Mouse (Mus musculus) stomach, embryonic 14.5 days (tissue): ENCODE measurements around the gene Tspan17. TPM values are rescaled to one million over a fixed set of nuclear protein-coding genes. Genes with fewer than 3 reads are reported as not detected.
A peak's percentile ranks its signal among the peaks of the same experiment; 100 is the strongest.
"Not testable (repeated sequence)": the region's sequence is repeated elsewhere in the genome, so short reads cannot be mapped to it uniquely, and the experiment has no call there.

ENCODE experiments used
- ATAC-seq: fragments of 200-750 bp; cut with Nextera tagmentation; 2 replicates; pipeline ENCODE4 v1.8.0; 2017; ENCODE audit warnings: low read depth, moderate TSS enrichment; ENCODE audit not compliant: insufficient number of reproducible peaks, insufficient read depth, low FRiP score
- H3K27ac ChIP-seq: fragments of 300-500 bp; sonication (generic); 2 replicates; pipeline ENCODE4 v1.5.1; 2014; ENCODE audit warnings: mild to moderate bottlenecking, low read length, moderate library complexity, mixed read lengths
- H3K27me3 ChIP-seq: fragments of 300-500 bp; sonication (generic); 2 replicates; pipeline ENCODE4 v1.6.1; 2014; ENCODE audit warnings: low read length, control low read depth, mixed read lengths; ENCODE audit not compliant: control insufficient read depth, insufficient read depth
- H3K36me3 ChIP-seq: fragments of 300-500 bp; sonication (generic); 2 replicates; pipeline ENCODE4 v1.6.1; 2014; ENCODE audit warnings: mild to moderate bottlenecking, control low read depth, low read length, moderate library complexity, mixed read lengths; ENCODE audit not compliant: control insufficient read depth, insufficient read depth
- H3K4me1 ChIP-seq: fragments of 300-500 bp; sonication (generic); 2 replicates; pipeline ENCODE4 v1.6.1; 2014; ENCODE audit warnings: low read length, control low read depth, mixed read lengths; ENCODE audit not compliant: control insufficient read depth, insufficient read depth
- H3K4me2 ChIP-seq: fragments of 300-500 bp; sonication (generic); replicated peaks from 2 replicates; pipeline ENCODE4 v1.6.1; 2014; ENCODE audit warnings: low read depth, low read length, control low read depth
- H3K4me3 ChIP-seq: fragments of 300-500 bp; sonication (generic); 2 replicates; pipeline ENCODE4 v1.5.1; 2014; ENCODE audit warnings: low read depth, low read length, control low read depth
- H3K9ac ChIP-seq: fragments of 300-500 bp; sonication (generic); replicated peaks from 2 replicates; pipeline ENCODE4 v1.6.1; 2014; ENCODE audit warnings: low read depth, mild to moderate bottlenecking, control low read depth, low read length, moderate library complexity, mixed read lengths
- H3K9me3 ChIP-seq: fragments of 300-500 bp; sonication (generic); 2 replicates; pipeline ENCODE4 v1.6.1; 2016; ENCODE audit warnings: low read depth, low read length, control low read depth; ENCODE audit not compliant: control insufficient read depth
- WGBS: fragments of 180-500 bp; shearing (Covaris S2); extraction: QIAGEN DNeasy Blood & Tissue Kit; methylation state at CpG from one replicate; pipeline ENCODE4 v1.1.7; 2014; 5-methylcytosine and 5-hydroxymethylcytosine counted together
- polyA plus RNA-seq: library from polyadenylated mRNA; unstranded; fragments of >200 nt; fragmentation: Nextera tagmentation; extraction: Ambion mirVana; gene quantifications from 2 replicates; pipeline ENCODE4 v1.2.1, GENCODE M21; 2014

Tspan17 gene
- polyA plus RNA-seq, 1 experiment from 2014 or later, result 11.6 TPM

DNA sequence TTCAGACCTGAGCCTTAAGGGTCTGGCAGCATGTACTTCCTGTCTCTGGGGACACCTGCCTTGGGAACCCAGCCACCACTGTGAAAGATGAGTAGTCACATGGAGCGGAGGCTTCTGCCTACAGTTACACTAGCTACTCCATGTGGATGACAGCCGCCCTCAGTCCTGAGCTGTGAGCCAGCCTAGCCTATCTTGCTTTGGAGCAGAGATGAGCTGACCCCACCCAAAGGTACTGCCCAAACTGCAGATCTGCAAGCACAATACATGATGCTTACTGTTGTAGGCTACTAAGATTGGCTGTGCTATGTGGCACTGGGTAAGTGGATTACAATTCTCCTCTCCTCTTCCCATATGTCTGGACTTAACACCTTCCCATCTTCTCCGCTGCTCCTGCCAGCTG is 8.1 kb upstream of the Tspan17 start:
- Histone ChIP-seq H3K27me3 (no peaks in the 10 kb centered on the region), H3K4me3 (no peak overlapping the region), H3K36me3 (no peaks in the 10 kb centered on the region), H3K9me3 (no peaks in the 10 kb centered on the region), H3K9ac (no peak overlapping the region), H3K4me1 (no peaks in the 10 kb centered on the region), H3K27ac (no peak overlapping the region), H3K4me2 (no peak overlapping the region)
- no peak for ATAC-seq
- WGBS, result 84% methylated on average over 3 of the region's 3 CpGs

DNA sequence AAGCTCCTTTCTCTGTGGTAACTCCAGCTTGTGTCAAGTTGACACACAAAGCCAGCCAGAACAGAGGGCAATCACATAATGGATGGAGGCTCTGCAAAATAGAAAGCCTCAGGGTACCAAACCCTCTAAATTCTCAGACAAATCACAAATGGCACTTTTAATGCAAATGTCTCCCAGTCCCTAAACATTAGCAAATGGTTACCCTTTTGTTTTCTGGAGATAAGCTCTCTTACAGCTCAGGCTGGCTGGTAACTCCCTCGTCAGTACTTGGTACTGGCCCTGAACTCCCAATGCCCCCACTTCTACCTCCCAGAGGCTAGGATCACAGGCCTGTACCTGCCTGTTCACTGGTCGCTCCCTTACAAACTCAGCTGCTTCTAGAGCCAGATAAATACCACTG is 5.9 kb upstream of the Tspan17 start:
- H3K27me3 ChIP-seq, result no peaks in the 10 kb centered on the region
- no peak overlapping the region for H3K9ac ChIP-seq
- no peak overlapping the region for H3K27ac ChIP-seq
- H3K36me3 ChIP-seq, result no peaks in the 10 kb centered on the region
- no peak overlapping the region for H3K4me2 ChIP-seq
- 51% methylated on average over 2 of the region's 2 CpGs for WGBS
- no peaks in the 10 kb centered on the region for H3K9me3 ChIP-seq
- H3K4me3 ChIP-seq, result no peak overlapping the region
- ATAC-seq, result no peak
- no peaks in the 10 kb centered on the region for H3K4me1 ChIP-seq

DNA sequence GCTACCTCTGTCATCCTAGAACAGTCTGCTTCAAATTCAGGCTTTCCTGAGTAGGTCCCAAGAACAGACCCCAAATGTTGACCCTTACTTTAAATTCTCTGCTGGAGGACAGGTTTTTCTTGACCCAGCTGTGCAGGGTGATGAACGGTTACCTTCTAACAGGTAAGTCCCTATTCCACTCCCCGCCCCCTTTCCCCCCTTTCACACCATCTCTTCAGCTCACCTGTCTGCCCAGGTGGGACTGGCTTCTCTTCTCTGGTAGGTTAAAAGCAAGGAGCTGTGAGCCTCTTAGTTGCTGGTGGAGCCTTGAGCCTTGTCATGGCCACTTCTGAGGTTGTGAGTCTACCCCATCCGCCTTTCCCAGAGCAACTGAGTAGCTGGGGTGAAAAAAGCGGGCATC is 5.5 kb upstream of the Tspan17 start, which contains the start of gene Eif4e1b:
TSS of gene Eif4e1b (plus strand) at position 301 of the 400 bp plus-strand sequence.
- H3K27me3 ChIP-seq, result no peaks in the 10 kb centered on the region
- WGBS, result 82% methylated on average over 4 of the region's 4 CpGs
- no peak for ATAC-seq
- no peaks in the 10 kb centered on the region for H3K36me3 ChIP-seq
- no peaks in the 10 kb centered on the region for H3K9me3 ChIP-seq
- H3K9ac ChIP-seq, result no peak within 1 kb of the TSS
- H3K4me3 ChIP-seq, result no peak within 1 kb of the TSS
- no peak within 1 kb of the TSS for H3K27ac ChIP-seq
- no peaks in the 10 kb centered on the region for H3K4me1 ChIP-seq
- no peak within 1 kb of the TSS for H3K4me2 ChIP-seq

DNA sequence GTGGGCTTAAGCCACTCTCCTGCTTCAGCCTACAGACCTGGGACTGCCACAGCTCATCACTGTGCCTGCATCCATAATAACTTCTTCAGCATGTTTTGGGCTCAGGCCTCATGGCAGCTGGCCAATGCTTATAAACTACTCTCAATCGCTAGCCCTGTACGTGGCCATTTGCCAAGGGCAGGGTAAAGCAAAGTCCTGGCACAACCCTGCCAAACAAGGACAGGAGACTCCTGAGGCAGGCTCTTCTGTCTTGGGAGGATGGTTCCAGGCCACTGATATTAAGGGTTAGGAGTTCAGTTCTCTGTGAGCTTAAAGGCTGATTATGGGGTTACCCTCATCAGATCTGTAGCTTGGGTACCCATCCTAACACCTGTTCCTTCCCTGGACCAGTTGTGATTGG is 1.6 kb upstream of the Tspan17 start:
- not testable (repeated sequence) for H3K4me3 ChIP-seq, H3K9ac ChIP-seq, H3K4me1 ChIP-seq, H3K4me2 ChIP-seq, H3K36me3 ChIP-seq, H3K27ac ChIP-seq, H3K9me3 ChIP-seq, ATAC-seq, H3K27me3 ChIP-seq
- 57% methylated on average over 2 of the region's 2 CpGs for WGBS

DNA sequence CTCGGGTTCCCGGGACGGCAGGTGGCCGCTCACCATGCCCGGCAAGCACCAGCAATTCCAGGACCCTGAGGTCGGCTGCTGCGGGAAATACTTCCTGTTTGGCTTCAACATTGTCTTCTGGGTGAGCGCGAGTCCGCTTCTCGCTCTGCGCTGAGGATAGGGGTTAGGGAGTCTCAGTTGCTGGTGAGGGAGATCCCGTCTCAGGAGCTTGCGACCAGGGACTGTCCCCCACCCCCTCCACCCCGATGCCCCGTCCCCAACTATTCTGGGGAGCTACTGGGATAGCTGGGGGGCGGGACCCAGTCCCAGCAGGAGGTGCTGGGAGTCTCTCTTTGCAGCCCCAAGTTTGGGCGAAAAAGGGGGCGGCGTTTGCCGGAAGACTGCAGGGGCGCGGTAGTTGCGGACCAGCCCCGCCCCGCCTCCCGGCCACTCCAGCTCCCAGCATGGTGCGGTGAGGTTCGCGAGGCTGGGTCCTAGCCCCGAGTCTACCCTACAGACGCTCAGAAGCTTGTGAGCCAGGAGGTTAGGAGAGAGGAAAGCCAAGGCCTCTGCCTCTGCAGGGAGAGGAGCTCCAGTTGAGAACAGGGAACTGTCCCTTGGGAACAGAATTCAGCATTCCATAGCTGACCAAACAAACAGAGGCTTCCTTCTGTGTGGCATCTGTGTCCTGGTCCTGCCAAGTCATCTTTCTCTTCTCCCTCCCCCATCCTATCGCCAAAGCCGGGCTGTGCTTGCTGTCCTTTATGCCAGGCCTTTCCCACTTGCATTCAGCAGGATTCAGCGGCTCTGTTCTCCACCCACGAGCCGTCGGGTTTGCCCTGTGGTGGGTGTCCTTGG is 602 bp downstream of the Tspan17 start:
- Histone ChIP-seq H3K4me2 (peak overlapping the region; percentile 96), H3K27me3 (no peaks in the 10 kb centered on the region), H3K4me3 (peak overlapping the region; percentile 56), H3K4me1 (no peaks in the 10 kb centered on the region), H3K9me3 (no peaks in the 10 kb centered on the region), H3K27ac (no peak overlapping the region), H3K9ac (no peak overlapping the region), H3K36me3 (no peaks in the 10 kb centered on the region)
- WGBS, result under 1% methylated on average over 38 of the region's 38 CpGs
- ATAC-seq, result peak; percentile 35; the same call in 1 of the 2 replicates

DNA sequence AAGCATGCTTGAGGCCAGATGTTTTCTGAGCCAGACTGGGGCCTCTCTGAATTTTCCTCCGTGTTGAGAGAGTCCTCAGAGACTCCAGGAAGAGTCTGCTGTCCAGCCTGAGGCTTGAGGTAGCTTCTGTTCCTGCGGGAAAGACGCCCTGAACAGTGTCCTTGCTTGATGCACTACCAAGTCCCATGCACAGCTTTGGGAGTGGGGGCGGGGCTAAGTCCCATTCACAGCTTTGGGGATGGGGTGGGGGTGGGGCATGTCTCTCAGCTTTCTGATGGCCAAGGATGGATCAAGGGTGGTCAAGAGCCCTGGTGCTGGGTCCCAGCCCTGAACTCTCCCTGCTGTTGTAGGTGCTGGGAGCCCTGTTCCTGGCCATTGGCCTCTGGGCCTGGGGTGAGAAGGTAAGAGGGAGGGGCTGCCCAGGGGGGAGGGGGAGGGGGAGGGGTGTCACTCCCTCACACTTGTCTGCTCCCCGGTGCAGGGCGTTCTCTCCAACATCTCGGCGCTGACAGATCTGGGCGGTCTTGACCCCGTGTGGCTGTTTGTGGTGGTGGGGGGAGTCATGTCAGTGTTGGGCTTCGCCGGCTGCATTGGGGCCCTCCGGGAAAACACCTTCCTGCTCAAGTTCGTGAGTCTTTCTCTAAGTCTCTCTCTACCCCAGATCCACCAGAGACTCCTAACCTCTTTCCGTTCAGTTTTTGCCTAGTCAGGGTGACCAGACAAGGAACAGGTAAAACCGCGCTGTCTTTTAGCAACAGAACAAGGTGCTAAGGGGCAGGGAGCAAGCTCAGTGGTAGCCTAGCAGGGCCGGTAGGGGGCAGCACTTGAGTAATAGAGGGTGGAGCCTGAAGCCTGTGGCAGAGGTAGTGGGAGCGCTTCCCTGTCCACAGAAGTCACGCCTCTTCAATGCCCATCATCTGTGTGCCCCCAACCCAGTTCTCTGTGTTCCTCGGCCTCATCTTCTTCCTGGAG is 3.4 kb downstream of the Tspan17 start:
- ATAC-seq, result no peak
- WGBS, result 14% methylated on average over 20 of the region's 21 CpGs

DNA sequence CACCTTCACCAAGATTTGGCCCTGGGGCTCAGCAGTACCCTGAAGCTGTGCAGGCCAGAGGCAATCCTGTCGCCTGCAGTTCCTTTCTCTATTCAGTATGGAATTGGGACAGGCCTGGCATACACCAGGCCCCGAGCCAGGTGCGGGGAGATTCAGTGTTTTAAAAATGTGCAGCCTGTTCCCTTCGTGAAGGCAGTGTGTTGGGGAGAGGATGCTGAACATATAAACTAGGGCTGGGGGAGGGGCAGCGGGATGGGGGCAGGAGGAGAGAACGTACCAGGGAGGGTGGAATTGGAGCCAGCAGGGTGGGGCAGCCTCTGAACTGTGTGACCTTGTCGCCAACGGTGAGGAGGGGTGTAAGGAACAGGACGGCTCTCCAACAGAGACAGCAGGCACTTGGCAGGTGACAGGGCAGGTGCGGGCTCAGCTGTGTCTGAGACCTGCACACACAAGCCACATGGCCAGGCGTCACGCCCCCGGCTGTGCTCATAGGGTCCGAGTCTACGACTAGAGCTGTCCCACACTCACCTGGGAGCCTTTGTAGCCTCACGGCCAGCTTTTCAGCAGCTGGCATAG is 4.9 kb downstream of the Tspan17 start:
- H3K4me1 ChIP-seq, result no peaks in the 10 kb centered on the region
- H3K9me3 ChIP-seq, result no peaks in the 10 kb centered on the region
- no peak overlapping the region for H3K27ac ChIP-seq
- H3K27me3 ChIP-seq, result no peaks in the 10 kb centered on the region
- 65% methylated on average over 14 of the region's 16 CpGs for WGBS
- ATAC-seq, result no peak
- no peak overlapping the region for H3K4me2 ChIP-seq
- H3K9ac ChIP-seq, result no peak overlapping the region
- no peak overlapping the region for H3K4me3 ChIP-seq
- no peaks in the 10 kb centered on the region for H3K36me3 ChIP-seq

More for the DNA sequence above, 3.4 kb downstream of the Tspan17 start:
- Histone ChIP-seq H3K4me3 (no peak overlapping the region), H3K27me3 (no peaks in the 10 kb centered on the region), H3K9ac (no peak overlapping the region), H3K36me3 (no peaks in the 10 kb centered on the region), H3K4me2 (no peak overlapping the region), H3K27ac (no peak overlapping the region), H3K4me1 (no peaks in the 10 kb centered on the region), H3K9me3 (no peaks in the 10 kb centered on the region)

DNA sequence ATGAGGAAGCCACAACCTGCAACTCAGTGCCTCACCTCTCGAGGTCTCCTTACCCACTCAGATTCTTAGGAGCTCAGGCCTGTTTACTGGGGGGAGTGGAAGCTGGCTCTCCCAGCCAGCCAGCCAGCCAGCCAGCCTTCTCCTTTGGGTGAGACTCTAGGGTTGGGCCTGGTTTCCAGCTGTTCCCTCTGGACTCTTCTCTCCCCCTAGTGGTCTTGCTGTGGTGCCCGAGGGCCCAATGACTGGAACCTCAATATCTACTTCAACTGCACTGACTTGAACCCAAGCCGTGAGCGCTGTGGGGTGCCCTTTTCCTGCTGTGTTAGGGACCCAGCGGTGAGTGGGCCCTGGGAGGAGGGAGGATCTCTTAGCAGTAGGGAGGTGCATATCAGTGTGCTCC is 5.7 kb downstream of the Tspan17 start:
- 45% methylated on average over 5 of the region's 5 CpGs for WGBS
- no peaks in the 10 kb centered on the region for H3K4me1 ChIP-seq
- no peaks in the 10 kb centered on the region for H3K36me3 ChIP-seq
- no peak overlapping the region for H3K4me3 ChIP-seq
- no peak overlapping the region for H3K9ac ChIP-seq
- H3K27me3 ChIP-seq, result no peaks in the 10 kb centered on the region
- H3K27ac ChIP-seq, result no peak overlapping the region
- ATAC-seq, result no peak
- no peak overlapping the region for H3K4me2 ChIP-seq
- H3K9me3 ChIP-seq, result no peaks in the 10 kb centered on the region
